Mouse (Mus musculus) hindbrain, embryonic 16.5 days (tissue): Measurements from ENCODE around the gene Ikzf4. TPM values are rescaled to one million over a fixed set of nuclear protein-coding genes. Genes with fewer than 3 reads are reported as not detected.
"Not testable (repeated sequence)": the region's sequence is repeated elsewhere in the genome, so short reads cannot be mapped to it uniquely, and the experiment has no call there.

Source experiments
- ATAC-seq: fragments of 200-750 bp; cut with Nextera tagmentation; 2 replicates; pipeline ENCODE4 v1.8.0; 2017; ENCODE audit warnings: moderate TSS enrichment, moderate library complexity
- H3K27ac ChIP-seq: fragments of 300-500 bp; sonication (generic); 2 replicates; pipeline ENCODE4 v1.5.1; 2014; ENCODE audit warnings: low read depth, mild to moderate bottlenecking, control low read depth, low read length, moderate library complexity
- H3K27me3 ChIP-seq: fragments of 300-500 bp; sonication (generic); replicated peaks from 2 replicates; pipeline ENCODE4 v1.6.1; 2014; ENCODE audit warnings: low read length; ENCODE audit not compliant: control insufficient read depth, insufficient read depth
- H3K36me3 ChIP-seq: fragments of 300-500 bp; sonication (generic); 2 replicates; pipeline ENCODE4 v1.6.1; 2014; ENCODE audit warnings: mild to moderate bottlenecking, low read length, moderate library complexity, mixed read lengths; ENCODE audit not compliant: control insufficient read depth, insufficient read depth
- H3K4me1 ChIP-seq: fragments of 300-500 bp; sonication (generic); 2 replicates; pipeline ENCODE4 v1.6.1; 2014; ENCODE audit warnings: low read depth, low read length; ENCODE audit not compliant: control insufficient read depth, insufficient read depth
- H3K4me2 ChIP-seq: fragments of 300-500 bp; sonication (generic); 2 replicates; pipeline ENCODE4 v1.6.1; 2014; ENCODE audit warnings: mild to moderate bottlenecking, low read length, control low read depth, moderate library complexity
- H3K4me3 ChIP-seq: fragments of 300-500 bp; sonication (generic); 2 replicates; pipeline ENCODE4 v1.5.1; 2014; ENCODE audit warnings: mild to moderate bottlenecking, low read length, control low read depth, moderate library complexity
- H3K9ac ChIP-seq: fragments of 300-500 bp; sonication (generic); 2 replicates; pipeline ENCODE4 v1.6.1; 2014; ENCODE audit warnings: low read depth, mild to moderate bottlenecking, control low read depth, low read length, moderate library complexity
- H3K9me3 ChIP-seq: fragments of 300-500 bp; sonication (generic); 2 replicates; pipeline ENCODE4 v1.6.1; 2014; ENCODE audit warnings: mild to moderate bottlenecking, low read length, moderate library complexity; ENCODE audit not compliant: control insufficient read depth
- WGBS: fragments of 180-500 bp; shearing (Covaris S2); extraction: QIAGEN DNeasy Blood & Tissue Kit; methylation state at CpG from one replicate; pipeline ENCODE4 v1.1.7; 2014; 5-methylcytosine and 5-hydroxymethylcytosine counted together
- polyA plus RNA-seq: library from polyadenylated mRNA; unstranded; fragments of >200 nt; fragmentation: Nextera tagmentation; extraction: Ambion mirVana; gene quantifications from 2 replicates; pipeline ENCODE4 v1.2.1, GENCODE M21; 2015

Gene Ikzf4
- polyA plus RNA-seq, 1 experiment from 2014 or later, result 15.3 TPM

DNA sequence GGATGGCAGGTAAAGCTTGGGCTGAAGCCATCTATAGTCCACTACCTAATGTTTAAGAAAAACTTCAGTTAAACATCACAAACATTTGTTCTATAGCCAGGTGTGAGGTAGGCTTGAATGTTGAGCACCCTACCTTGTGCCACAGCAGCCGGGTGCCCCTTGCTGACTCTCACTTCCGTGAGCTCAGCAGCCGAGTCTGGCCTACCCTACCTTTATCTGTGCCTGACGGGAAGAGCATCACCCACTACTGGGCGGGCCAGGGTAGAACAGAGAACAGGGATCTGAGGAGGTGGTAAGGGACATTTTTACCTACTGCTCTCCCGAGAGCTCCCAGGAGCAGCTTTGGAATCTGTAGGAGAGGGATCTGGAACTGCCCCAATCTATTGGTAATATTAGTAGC is 3.0 kb downstream of the Ikzf4 start:
- Histone ChIP-seq H3K4me2 (no peak overlapping the region), H3K9me3 (no peaks in the 10 kb centered on the region), H3K27ac (no peak overlapping the region), H3K4me1 (peaks cover 22% of the 10 kb centered on the region), H3K9ac (no peak overlapping the region), H3K36me3 (peaks cover 19% of the 10 kb centered on the region), H3K27me3 (no peaks in the 10 kb centered on the region), H3K4me3 (no peak overlapping the region)
- ATAC-seq, result no peak
- 91% methylated on average over 6 of the region's 6 CpGs for WGBS

DNA sequence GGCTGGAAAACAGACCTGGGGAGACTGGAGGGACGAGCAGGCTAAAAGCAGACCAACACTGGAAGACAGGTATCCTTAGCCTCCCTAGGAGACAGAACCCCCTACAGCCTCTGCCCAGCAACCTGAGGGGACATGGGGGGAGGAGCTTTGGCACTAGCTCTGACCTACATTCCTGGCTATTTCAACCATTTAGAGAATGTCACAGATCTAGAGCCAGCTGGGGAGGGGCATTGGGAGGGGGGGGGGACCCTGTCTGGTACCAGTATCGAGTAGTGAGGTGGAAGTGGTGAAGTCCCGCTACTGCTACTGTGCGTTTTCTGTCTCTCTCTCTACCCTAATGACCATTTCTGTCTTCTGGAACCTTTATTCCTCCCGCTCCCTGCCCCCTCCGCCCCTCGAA is 3.9 kb downstream of the Ikzf4 start:
- Histone ChIP-seq H3K9ac (no peak overlapping the region), H3K27me3 (no peaks in the 10 kb centered on the region), H3K27ac (no peak overlapping the region), H3K4me1 (peaks cover 21% of the 10 kb centered on the region), H3K4me2 (no peak overlapping the region), H3K9me3 (no peaks in the 10 kb centered on the region), H3K36me3 (peaks cover 19% of the 10 kb centered on the region), H3K4me3 (no peak overlapping the region)
- ATAC-seq, result no peak
- 80% methylated on average over 7 of the region's 7 CpGs for WGBS

DNA sequence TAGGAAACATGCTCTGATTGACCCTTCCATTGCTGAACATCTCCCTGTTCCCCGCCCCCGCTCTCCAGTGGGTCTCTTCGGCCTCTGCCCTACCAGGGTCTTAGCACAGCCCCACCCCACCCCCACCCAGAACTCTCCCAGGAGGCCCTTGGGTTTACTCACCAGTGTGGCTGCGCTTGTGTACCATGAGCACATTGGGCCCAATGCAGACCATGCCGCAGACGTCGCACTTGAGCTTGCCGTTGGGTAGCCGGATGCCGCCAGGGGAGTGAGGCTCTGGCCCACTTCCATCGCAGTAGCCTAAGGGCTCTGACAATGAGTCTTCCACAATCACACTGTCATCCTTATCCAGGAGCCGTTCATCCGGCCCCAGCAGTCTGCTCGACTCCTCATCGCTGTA is 4.9 kb downstream of the Ikzf4 start:
- Histone ChIP-seq H3K4me3 (no peak overlapping the region), H3K9me3 (no peaks in the 10 kb centered on the region), H3K27me3 (no peaks in the 10 kb centered on the region), H3K27ac (no peak overlapping the region), H3K4me1 (peaks cover 15% of the 10 kb centered on the region), H3K36me3 (peaks cover 26% of the 10 kb centered on the region), H3K4me2 (no peak overlapping the region), H3K9ac (no peak overlapping the region)
- ATAC-seq, result no peak
- WGBS, result 90% methylated on average over 15 of the region's 15 CpGs

DNA sequence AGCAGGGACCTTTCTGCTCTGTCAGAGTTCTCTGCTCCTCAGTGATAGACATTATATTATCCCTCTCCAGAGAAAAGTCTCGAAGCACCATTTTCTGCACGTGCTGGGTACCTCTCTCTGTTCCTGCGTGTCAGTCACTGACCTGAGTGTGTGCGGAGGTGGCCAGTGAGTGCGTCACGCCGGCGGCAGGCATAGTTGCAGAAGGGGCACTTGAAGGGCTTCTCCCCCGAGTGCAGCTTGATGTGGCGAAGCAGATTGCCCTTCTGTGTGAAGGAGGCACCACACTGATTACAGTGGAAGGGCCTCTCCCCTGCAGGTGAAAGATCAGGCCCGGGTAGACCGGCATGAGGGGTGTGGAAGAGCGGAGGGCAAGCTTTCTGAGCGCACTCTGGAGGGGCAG is 5.8 kb downstream of the Ikzf4 start:
- H3K27ac ChIP-seq, result no peak overlapping the region
- H3K9me3 ChIP-seq, result no peaks in the 10 kb centered on the region
- no peak overlapping the region for H3K4me2 ChIP-seq
- H3K4me3 ChIP-seq, result no peak overlapping the region
- WGBS, result 89% methylated on average over 14 of the region's 14 CpGs
- no peaks in the 10 kb centered on the region for H3K27me3 ChIP-seq
- peaks cover 32% of the 10 kb centered on the region for H3K36me3 ChIP-seq
- no peak overlapping the region for H3K9ac ChIP-seq
- no peak for ATAC-seq
- H3K4me1 ChIP-seq, result peaks cover 15% of the 10 kb centered on the region

DNA sequence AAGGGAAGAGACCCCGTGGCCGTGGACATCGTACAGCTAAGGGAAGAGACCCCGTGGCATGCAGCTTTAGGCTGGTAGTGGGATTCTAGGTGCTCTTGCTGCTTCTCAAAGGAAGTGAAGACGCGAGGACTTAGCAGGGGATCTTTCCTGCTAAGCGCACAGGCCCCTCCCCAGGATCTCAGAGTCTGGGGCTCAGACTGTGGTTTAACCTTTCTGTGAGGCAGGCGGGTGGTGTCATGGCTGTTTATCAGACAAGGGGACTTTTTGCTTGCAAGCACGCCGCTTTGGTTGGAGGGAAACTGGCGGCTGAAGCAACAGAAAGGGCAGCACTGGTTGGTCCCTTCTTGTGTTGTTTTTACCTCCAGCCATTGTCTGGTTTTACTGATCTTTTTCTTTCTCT is 8.8 kb downstream of the Ikzf4 start:
- no peak for ATAC-seq
- H3K4me2 ChIP-seq, result peak overlapping the region; percentile 22; the same call in 1 of the 2 replicates
- peaks cover 47% of the 10 kb centered on the region for H3K36me3 ChIP-seq
- H3K4me1 ChIP-seq, result no peaks in the 10 kb centered on the region
- no peak overlapping the region for H3K27ac ChIP-seq
- 5% methylated on average over 11 of the region's 11 CpGs for WGBS
- H3K27me3 ChIP-seq, result no peaks in the 10 kb centered on the region
- H3K9me3 ChIP-seq, result no peaks in the 10 kb centered on the region
- no peak overlapping the region for H3K9ac ChIP-seq
- H3K4me3 ChIP-seq, result no peak overlapping the region

DNA sequence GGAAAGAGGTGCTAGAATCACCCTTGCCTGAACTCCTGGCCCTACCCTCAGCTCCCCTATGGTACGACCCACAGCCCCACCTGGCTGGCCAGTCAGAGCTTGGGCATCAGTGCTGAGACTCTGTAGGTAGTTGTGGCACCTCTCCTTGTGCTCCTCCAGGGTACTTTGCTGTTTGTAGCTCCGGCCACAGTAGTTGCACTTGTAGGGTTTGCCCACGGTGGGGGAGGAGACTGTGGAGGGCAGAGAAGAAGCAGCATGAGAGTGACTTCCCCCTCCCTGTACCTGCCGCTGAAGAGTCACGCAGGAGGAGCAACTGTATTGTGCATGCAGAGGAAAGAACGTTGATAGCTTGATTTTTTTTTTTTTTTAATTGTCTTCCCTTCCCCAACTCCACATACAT is 9.2 kb downstream of the Ikzf4 start:
- H3K36me3 ChIP-seq, result peaks cover 47% of the 10 kb centered on the region
- H3K27ac ChIP-seq, result no peak overlapping the region
- no peaks in the 10 kb centered on the region for H3K9me3 ChIP-seq
- H3K4me2 ChIP-seq, result no peak overlapping the region
- no peak overlapping the region for H3K4me3 ChIP-seq
- H3K9ac ChIP-seq, result no peak overlapping the region
- H3K27me3 ChIP-seq, result no peaks in the 10 kb centered on the region
- no peak for ATAC-seq
- H3K4me1 ChIP-seq, result no peaks in the 10 kb centered on the region
- WGBS, result 49% methylated on average over 6 of the region's 6 CpGs

DNA sequence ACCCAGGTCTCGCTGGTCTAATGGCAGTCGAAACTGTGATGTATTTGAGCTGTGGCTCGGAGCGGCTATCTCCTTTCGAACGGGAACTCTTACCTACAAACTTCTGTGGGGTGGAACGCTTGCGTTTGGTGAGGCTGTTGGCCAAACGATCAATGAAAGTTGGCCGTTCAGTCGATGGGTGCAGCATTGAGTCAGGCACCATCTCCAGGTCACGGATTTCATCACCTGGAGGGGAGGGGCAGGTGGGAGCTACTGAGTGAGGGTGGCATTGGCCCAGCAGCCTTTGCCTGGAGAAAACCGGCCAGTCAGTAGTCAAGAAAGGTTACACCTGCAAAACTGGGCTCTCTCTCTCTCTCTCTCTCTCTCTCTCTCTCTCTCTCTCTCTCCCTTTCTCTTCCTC is 10.1 kb downstream of the Ikzf4 start:
- Histone ChIP-seq H3K27ac (no peak overlapping the region), H3K4me2 (no peak overlapping the region), H3K36me3 (peaks cover 43% of the 10 kb centered on the region), H3K4me3 (no peak overlapping the region), H3K9me3 (no peaks in the 10 kb centered on the region), H3K4me1 (no peaks in the 10 kb centered on the region), H3K9ac (no peak overlapping the region), H3K27me3 (no peaks in the 10 kb centered on the region)
- WGBS, result 97% methylated on average over 13 of the region's 13 CpGs
- ATAC-seq, result no peak

DNA sequence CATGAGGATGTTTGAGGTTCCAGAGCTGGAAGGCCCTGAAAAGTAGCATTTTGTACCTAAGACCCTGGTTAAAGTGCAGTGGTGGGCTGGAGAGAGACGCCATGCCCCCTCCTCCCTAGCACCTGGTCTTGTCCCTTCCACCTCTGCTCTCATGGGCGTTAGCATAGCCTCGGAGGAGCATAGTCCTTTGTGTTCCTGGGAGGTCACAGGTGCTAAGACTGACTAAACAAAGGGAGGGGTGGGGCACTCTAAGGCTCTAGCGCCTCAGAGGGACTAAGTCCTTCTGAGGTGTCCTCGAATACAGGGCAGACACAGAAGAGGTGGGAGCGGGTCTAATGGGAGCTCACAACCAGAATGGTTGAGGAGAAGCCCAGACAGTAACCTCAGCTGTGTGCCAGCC is 14.2 kb downstream of the Ikzf4 start:
- no peaks in the 10 kb centered on the region for H3K9me3 ChIP-seq
- 24% methylated on average over 6 of the region's 6 CpGs for WGBS
- H3K4me2 ChIP-seq, result no peak overlapping the region
- H3K36me3 ChIP-seq, result peaks cover 32% of the 10 kb centered on the region
- no peak overlapping the region for H3K4me3 ChIP-seq
- no peak overlapping the region for H3K27ac ChIP-seq
- H3K9ac ChIP-seq, result no peak overlapping the region
- H3K4me1 ChIP-seq, result no peaks in the 10 kb centered on the region
- no peak for ATAC-seq
- H3K27me3 ChIP-seq, result no peaks in the 10 kb centered on the region

DNA sequence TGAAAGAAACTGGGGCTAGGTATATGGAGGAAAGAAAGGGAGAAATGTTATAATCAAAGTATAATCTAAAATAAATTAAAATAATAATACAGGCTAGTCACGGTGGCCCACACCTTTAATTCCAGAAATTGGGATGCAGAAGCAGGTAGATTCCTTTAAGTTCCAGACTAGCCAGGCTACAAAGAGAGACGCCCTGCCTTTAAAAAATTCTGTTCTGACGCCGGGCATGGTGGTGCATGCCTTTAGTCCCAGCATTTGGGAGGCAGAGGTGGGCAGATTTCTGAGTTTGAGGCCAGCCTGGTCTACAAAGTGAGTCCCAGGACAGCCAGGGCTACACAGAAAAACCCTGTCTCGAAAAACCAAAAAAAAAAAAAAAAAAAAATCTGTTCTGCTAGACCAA is 15.5 kb downstream of the Ikzf4 start:
- 83% methylated on average over 5 of the region's 5 CpGs for WGBS

DNA sequence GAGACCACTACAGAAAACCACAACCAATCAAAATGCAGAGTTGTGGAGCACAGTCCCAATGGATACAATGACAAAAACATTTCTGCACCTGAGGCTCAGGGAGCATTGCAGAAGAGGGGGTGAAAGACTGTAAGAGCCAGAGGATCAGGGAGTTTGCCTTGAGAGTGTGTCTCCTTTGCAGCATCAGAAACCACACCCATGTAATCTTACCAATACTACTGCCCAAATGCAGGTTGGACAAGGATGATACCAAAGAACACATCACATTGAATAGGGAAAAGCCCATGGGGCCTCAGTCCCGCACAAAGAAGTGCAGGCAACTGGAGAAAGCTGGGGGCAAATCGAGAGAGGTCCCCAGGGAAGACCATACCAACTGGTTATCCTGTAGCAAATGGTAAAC is 16.0 kb downstream of the Ikzf4 start:
- Histone ChIP-seq H3K4me2 (no peak overlapping the region), H3K9ac (no peak overlapping the region), H3K27me3 (no peaks in the 10 kb centered on the region), H3K36me3 (peaks cover 20% of the 10 kb centered on the region), H3K4me1 (peaks cover 7% of the 10 kb centered on the region), H3K4me3 (no peak overlapping the region), H3K27ac (no peak overlapping the region), H3K9me3 (no peaks in the 10 kb centered on the region)
- no peak for ATAC-seq
- 63% methylated on average over 2 of the region's 2 CpGs for WGBS

More for the DNA sequence above, 15.5 kb downstream of the Ikzf4 start:
- H3K9me3 ChIP-seq, H3K27ac ChIP-seq, H3K4me2 ChIP-seq, H3K9ac ChIP-seq, H3K27me3 ChIP-seq, ATAC-seq, H3K4me3 ChIP-seq, H3K4me1 ChIP-seq: not testable (repeated sequence)
- peaks cover 21% of the 10 kb centered on the region for H3K36me3 ChIP-seq
